Comparison of ENCODE assay signal across 14 mouse cellular contexts in the genomic region with DNA sequence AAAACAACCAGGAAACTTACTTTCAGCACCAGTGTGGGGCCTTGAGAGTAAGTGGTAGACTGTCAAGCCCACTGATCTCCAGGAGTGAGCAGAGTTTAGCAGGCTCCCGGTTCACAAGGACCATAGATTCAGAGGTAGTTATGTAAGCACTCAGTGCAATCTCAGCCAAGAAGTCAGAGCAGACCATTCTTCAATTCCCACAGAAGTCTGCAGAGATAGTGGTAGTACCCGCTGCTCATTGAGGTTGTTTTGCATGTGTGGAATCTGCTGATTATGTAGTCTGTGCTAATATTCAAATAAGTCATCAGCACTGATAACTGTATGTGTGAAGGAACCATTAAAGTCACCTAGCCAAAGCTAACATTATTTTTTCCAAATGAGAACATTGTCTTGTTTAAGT. TPM values are rescaled to one million over a fixed set of nuclear protein-coding genes. Genes with fewer than 3 reads are reported as not detected.
DNase-seq lines count a peak whose midpoint lies in the region; ATAC-seq and TF ChIP-seq lines count a peak whose summit lies in the region.
"Had no signal": no experiment of that assay in that cellular context is flagged by ENCODE, and none has a peak within 500 bp of the region (broad histone marks: within the 10 kb centered on the region; RNA-seq: fewer than 3 reads in every experiment).

No protein-coding gene starts in this region.

- H3K9me3 ChIP-seq in neural tube, embryonic 13.5 days: no peaks in the 10 kb centered on the region
- H3K9me3 ChIP-seq: heart, embryonic 12.5 days had no signal

- H3K4me1 ChIP-seq in neural tube, embryonic 13.5 days (replicated peaks): peaks cover 17% of the 10 kb centered on the region

- no peak for ATAC-seq in neural tube, embryonic 13.5 days (ENCODE audit: low read depth)
- ATAC-seq: hindbrain, embryonic 16.5 days had no signal

- peak overlapping the region; percentile 56; the same call in 1 of the 2 replicates for H3K4me2 ChIP-seq in neural tube, embryonic 13.5 days

- 74% methylated on average over 2 of the region's 2 CpGs for WGBS in neural tube, embryonic 13.5 days

- no peaks in the 10 kb centered on the region for H3K27me3 ChIP-seq in neural tube, embryonic 13.5 days
- H3K27me3 ChIP-seq: heart, embryonic 12.5 days had no signal

- peaks cover 29% of the 10 kb centered on the region for H3K36me3 ChIP-seq in neural tube, embryonic 13.5 days

- H3K4me3 ChIP-seq in gastrocnemius, adult 2 months: peak overlapping the region; percentile 86
- peak overlapping the region; percentile 8 for H3K4me3 ChIP-seq in layer of hippocampus, adult 2 months
- H3K4me3 ChIP-seq in neural tube, embryonic 13.5 days: no peak overlapping the region
- H3K4me3 ChIP-seq: heart, embryonic 12.5 days had no signal

- H3K27ac ChIP-seq in gastrocnemius, adult 2 months: peak overlapping the region; percentile 85
- H3K27ac ChIP-seq in layer of hippocampus, adult 2 months: peak overlapping the region; percentile 81
- no peak overlapping the region for H3K27ac ChIP-seq in neural tube, embryonic 13.5 days (replicated peaks)

- H3K9ac ChIP-seq in neural tube, embryonic 13.5 days: no peak overlapping the region
- H3K9ac ChIP-seq: heart, embryonic 12.5 days had no signal

- DNase-seq in gastrocnemius, adult 2 months: no peak
- DNase-seq in gastrocnemius, postnatal 25 days: no peak
- no peak for DNase-seq in layer of hippocampus, adult 2 months (ENCODE audit: low spot score in 2 of 2)
- DNase-seq in layer of hippocampus, postnatal 10 days (ENCODE audit: low spot score in 2 of 2): no peak
- no peak for DNase-seq in neural tube, embryonic 10.5 days (ENCODE audit: extremely low spot score, low spot score)
- no peak for DNase-seq in frontal cortex, adult 2 months (ENCODE audit: extremely low spot score in 1 of 2, low spot score in 1 of 2)
- DNase-seq in urinary bladder, postnatal 14 days (ENCODE audit: low spot score): no peak
- DNase-seq: B cell, adult 2 months; cerebellum, adult 9-11 months; kidney, postnatal 25 days; layer of hippocampus, postnatal 36 days had no signal

- intact Hi-C loops in gastrocnemius, adult 2 months (cut with DNase I): loop anchor here (5.0 kb wide), 1 partner anchor 42 kb away; no protein-coding TSS in a partner anchor

- no peak for TF ChIP-seq CTCF in gastrocnemius, adult 2 months (IDR thresholded peaks at IDR 0.05)
- TF ChIP-seq CTCF in layer of hippocampus, adult 2 months (conservative IDR thresholded peaks at IDR 0.05): no peak

RNA-seq across cellular contexts. Expression of a gene that starts 1.7 kb away (rescaled TPM):
- 1 to 10 TPM; 3.0 TPM for total RNA-seq in gastrocnemius, adult 2 months (2021)
- total RNA-seq in gastrocnemius, postnatal 25 days (2021): 1 to 10 TPM; 3.8 to 4.9 TPM
- 1 to 10 TPM; 8.1 to 9.9 TPM for total RNA-seq in layer of hippocampus, adult 2 months (2021)
- total RNA-seq in layer of hippocampus, postnatal 10 days (2021): 10 to 100 TPM; 11.0 to 12.5 TPM
- polyA plus RNA-seq in neural tube, embryonic 13.5 days (2015; fragmentation: Nextera tagmentation; extraction: Ambion mirVana): 4.4 and 4.6 TPM in 2 replicates
- polyA plus RNA-seq in frontal cortex, adult 2 months (2012; rRNA removed): 15.2 and 16.4 TPM in 2 replicates

RNA-seq across cellular contexts. Expression of a gene that starts 21.3 kb away (rescaled TPM):
- total RNA-seq in gastrocnemius, adult 2 months (2021): 10 to 100 TPM in 1 of 2 experiments, 1 to 10 TPM in 1; 9.9 to 13.9 TPM
- total RNA-seq in gastrocnemius, postnatal 25 days (2021): 10 to 100 TPM; 10.7 to 11.3 TPM
- 10 to 100 TPM; 34.7 to 43.4 TPM for total RNA-seq in layer of hippocampus, adult 2 months (2021)
- 10 to 100 TPM; 25.3 to 25.8 TPM for total RNA-seq in layer of hippocampus, postnatal 10 days (2021)
- polyA plus RNA-seq in neural tube, embryonic 13.5 days (2015; fragmentation: Nextera tagmentation; extraction: Ambion mirVana): 35.5 and 37.9 TPM in 2 replicates
- 35.1 and 35.7 TPM in 2 replicates for polyA plus RNA-seq in frontal cortex, adult 2 months (2012; rRNA removed)

RNA-seq across cellular contexts. Expression of a gene that starts 21.5 kb away (rescaled TPM):
- total RNA-seq in gastrocnemius, adult 2 months (2021): 1 to 10 TPM; 5.7 to 8.6 TPM
- 1 to 10 TPM; 6.4 to 6.5 TPM for total RNA-seq in gastrocnemius, postnatal 25 days (2021)
- 10 to 100 TPM; 14.9 to 15.7 TPM for total RNA-seq in layer of hippocampus, adult 2 months (2021)
- 10 to 100 TPM; 17.5 to 18.4 TPM for total RNA-seq in layer of hippocampus, postnatal 10 days (2021)
- polyA plus RNA-seq in neural tube, embryonic 13.5 days (2015; fragmentation: Nextera tagmentation; extraction: Ambion mirVana): 28.5 and 29.8 TPM in 2 replicates
- 14.9 and 17.1 TPM in 2 replicates for polyA plus RNA-seq in frontal cortex, adult 2 months (2012; rRNA removed)
